Mouse (Mus musculus): Measurements from ENCODE around the gene Itpr1.
A peak's percentile ranks its signal among the peaks of the same experiment; 100 is the strongest.

The Itpr1 gene

GRCm38 (mm10) chr6:108468226-108468825 lies 255.4 kb downstream of the Itpr1 start:
- no peak for DNase-seq (ENCODE audit: low spot score)

- no peak for DNase-seq (ENCODE audit: low spot score)
These were observed 259.0 kb downstream of the Itpr1 start for GRCm38 (mm10) chr6:108471878-108472277.

GRCm38 (mm10) chr6:108472748-108473147 lies 259.9 kb downstream of the Itpr1 start:
- no peak for DNase-seq (ENCODE audit: low spot score)

DNA sequence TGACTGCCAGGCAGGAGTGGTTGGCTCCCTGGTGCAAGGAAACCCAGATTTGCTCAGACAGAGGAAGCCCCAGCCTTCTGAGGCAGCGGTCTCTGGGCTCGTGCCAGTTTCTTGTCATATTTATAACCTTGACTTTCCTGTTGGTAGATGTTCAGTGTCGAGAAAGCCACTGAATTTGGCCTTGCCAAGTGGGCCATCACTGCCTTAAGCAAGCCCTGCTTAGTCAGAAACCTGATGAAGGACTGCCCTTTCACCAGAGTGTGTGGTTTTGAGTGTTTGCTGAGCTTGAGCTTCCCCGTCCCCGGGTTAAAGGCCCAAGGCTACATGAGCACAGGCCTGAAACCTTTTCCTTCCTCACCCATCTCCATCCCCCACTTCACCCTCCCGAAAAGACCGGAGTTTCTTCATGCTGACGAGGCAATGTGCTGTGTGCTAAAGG lies 263.9 kb downstream of the Itpr1 start:
- peak; percentile 21 for DNase-seq (ENCODE audit: low spot score)

- no peak for DNase-seq (ENCODE audit: low spot score)
These were observed 264.7 kb downstream of the Itpr1 start for GRCm38 (mm10) chr6:108477602-108478001.

- no peak for DNase-seq (ENCODE audit: low spot score)
These were observed 268.3 kb downstream of the Itpr1 start for GRCm38 (mm10) chr6:108481190-108481589.

- DNase-seq (ENCODE audit: low spot score), result no peak
These were observed 269.6 kb downstream of the Itpr1 start for GRCm38 (mm10) chr6:108482464-108482863.

- no peak for DNase-seq (ENCODE audit: low spot score)
These were observed 273.5 kb downstream of the Itpr1 start for GRCm38 (mm10) chr6:108486212-108486992.

DNA sequence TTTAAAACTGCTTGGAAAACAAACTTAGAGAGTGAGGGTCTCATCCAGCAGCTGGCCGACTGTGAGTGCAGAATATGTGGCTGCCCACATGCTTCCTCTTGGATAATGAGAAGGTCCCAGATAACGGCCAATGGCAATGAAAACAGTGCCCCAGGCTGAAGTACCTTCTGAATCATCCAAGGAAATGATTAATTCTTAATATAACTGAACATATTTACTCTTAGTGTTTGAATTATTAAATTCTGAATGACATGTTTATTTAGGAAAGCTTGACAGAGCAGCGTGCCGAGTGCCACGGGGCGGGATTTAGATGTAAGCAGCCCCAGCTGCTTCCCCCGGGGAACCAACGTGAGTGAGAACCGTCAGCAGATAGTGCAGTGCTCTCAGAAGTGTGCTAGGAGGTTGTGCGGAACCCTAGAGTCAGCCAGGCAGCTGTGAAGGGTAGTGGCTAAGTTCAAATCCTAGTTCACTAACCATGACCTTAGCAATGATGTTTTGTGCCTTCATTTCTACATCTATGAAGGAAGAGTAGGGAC lies 274.5 kb downstream of the Itpr1 start:
- DNase-seq (ENCODE audit: low spot score), result no peak

DNA sequence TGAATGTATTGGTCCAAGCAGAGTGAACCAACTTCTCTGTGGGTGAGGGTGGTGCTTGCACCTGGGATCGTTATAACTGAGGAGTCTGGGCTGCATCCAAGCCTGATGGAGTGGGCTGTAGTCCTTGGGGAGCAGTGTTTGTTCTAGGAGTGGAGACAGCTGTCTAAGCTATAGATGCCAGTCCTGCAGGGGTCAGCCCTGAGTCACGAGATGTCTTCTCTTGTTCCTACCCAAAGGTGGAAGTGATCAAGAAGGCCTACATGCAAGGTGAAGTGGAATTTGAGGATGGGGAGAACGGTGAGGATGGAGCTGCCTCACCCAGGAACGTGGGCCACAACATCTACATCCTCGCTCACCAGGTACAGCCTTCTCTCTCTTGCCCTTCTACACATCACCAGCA lies 275.4 kb downstream of the Itpr1 start:
- DNase-seq (ENCODE audit: low spot score), result no peak

DNA sequence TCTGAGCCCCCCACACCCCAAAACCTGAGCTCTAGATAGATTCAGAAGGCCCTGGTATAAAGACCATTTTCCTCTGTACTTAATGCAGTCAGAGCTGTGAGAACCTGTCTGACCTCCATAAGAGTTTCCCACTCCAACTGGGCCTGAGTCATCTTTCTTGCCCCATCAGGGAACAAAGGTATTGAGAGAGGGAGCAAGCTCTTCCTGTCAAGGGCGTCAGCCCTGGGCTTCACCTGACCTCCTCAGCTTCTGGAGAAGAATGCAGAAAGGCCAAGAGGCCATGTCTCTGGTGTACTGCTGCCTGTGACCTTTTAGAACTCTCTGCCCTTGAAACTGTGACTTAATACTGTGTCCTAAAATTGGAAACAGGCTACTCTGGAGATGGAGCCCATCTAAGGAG lies 279.1 kb downstream of the Itpr1 start:
- no peak for DNase-seq (ENCODE audit: low spot score)

GRCm38 (mm10) chr6:108493753-108494152 lies 280.9 kb downstream of the Itpr1 start:
- no peak for DNase-seq (ENCODE audit: low spot score)

DNA sequence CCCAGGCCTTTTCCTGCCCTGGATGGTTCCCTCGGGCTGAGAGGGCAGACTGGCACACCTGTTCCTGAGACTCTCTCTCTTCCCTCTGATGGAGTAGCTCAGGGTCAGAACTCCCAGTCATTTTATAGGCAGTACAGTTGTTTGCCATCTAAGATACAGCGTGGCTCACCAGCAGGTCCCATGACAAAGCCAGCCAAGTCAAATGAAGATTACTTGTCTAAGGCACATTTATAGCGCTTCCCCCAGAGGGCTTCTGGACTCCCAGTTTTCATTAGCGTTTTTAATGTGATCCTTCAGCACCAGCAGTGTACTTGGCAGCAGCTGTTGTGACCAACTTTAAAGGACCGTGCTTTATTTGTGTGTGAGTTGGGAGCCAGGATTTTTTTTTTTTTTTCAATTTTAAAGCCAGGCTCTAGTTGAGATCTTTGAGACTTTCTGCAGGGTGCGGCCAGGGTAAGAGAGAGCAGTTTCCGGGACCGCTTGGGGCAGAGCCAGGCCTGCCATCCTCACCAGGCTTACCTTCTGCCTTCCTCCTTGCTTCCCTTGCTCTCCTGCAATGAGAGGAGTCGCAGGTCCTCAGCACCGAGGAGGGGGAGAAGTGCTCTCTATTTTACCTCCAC lies 281.4 kb downstream of the Itpr1 start:
- no peak for DNase-seq (ENCODE audit: low spot score)

DNA sequence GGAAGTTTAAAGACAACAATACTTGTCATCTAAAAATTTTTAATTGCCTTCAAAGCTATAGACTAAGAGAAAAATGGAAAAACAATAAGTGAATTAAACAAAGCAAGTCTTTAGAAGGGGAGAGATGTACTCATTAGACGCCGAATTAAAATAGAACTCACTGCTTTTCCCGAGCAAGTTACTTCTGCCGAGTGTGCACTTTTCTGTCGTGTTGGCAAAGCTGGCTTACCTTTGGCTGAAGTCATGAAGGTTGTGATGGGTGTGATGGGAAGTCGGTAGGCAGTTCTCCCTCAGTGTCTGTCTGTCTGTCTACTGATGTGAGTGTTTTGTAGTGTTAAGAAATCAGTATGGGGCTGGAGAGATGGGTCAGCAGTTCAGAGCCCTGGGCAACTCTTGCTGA lies 282.1 kb downstream of the Itpr1 start:
- no peak for DNase-seq (ENCODE audit: low spot score)

GRCm38 (mm10) chr6:108498070-108498469 lies 285.2 kb downstream of the Itpr1 start:
- DNase-seq (ENCODE audit: low spot score), result no peak

- DNase-seq (ENCODE audit: low spot score), result no peak
These were observed 290.8 kb downstream of the Itpr1 start for GRCm38 (mm10) chr6:108503651-108504050.

GRCm38 (mm10) chr6:108504717-108505116 lies 291.8 kb downstream of the Itpr1 start:
- DNase-seq (ENCODE audit: low spot score), result no peak

DNA sequence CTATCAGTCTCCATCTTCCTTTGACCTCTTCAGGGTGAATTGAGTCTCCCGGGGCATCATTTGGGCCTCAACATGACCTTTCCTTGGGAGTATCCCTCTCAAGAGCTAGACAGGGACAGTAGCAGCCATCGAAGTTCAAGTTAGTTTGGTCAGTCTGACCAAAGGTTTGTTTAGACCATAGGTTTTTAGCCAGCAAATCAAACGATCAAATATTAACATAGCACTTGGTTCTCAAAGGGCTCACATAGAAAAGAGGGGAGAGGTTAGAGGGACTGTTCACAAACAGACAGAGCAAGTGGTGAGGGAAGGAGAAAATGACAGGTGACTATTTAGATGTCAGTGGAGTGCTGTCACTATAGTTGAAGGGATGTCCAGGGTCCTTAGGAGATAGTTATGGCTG lies 293.3 kb downstream of the Itpr1 start:
- no peak for DNase-seq (ENCODE audit: low spot score)

DNA sequence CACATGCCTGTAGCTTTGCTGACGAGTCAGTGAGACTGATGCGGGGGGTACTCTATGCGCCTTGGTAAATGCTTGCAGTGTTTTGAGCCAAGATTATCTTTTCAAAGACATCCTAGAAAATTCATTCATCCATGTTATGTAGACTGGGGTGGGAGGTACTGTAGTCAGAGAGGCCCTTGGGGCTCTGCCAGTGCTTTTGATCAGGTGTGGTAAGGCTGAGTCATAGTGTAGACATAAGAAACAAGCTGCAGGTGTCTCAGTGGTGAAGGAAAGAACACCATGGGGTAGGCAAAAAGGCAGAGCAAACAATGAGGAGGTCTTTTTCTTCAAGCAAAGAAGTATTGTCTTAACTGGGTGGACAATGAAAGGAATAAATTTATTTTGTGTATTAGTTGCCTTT lies 294.4 kb downstream of the Itpr1 start:
- no peak for DNase-seq (ENCODE audit: low spot score)

DNA sequence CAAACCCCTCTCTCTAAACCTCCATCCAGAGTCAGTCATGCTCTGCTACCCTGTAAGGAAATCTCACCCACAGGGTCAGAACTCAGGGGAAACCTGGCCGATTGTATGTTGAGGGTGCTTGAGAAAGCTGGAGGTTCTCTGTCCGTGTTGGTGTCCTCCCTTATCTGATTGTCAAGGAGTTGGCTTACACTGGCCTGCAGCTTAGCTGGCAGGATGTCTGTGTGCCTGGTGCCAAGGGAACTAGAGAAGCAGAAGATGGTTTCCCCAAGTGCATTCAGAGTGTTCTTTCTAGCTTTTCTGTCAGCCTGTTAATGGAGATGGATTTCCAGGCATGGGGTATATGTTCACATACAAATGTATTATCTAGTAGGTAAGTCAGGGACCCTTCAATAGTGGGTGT lies 296.4 kb downstream of the Itpr1 start:
- DNase-seq (ENCODE audit: low spot score), result no peak

DNA sequence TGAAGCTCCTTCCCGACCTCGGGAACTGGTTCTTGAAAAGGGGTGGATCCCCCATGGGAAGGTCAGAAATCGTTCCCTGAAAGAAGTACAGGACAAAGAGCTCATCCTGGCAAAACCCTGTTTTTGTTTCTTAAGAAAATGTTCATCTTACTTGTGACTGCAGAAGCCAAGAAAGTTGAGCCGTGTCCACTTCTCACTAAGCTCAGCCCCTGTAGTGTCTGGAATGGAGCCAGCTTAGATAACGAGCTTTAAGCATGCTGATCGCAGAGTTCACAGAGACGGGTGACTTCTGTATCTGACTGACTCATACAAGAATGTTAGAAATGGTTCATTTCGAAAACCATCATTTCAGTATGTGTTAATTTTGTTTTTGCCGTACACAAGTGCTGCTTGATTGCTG lies 297.2 kb downstream of the Itpr1 start:
- DNase-seq (ENCODE audit: low spot score), result no peak

- no peak for DNase-seq (ENCODE audit: low spot score)
These were observed 299.2 kb downstream of the Itpr1 start for GRCm38 (mm10) chr6:108512097-108512496.

DNA sequence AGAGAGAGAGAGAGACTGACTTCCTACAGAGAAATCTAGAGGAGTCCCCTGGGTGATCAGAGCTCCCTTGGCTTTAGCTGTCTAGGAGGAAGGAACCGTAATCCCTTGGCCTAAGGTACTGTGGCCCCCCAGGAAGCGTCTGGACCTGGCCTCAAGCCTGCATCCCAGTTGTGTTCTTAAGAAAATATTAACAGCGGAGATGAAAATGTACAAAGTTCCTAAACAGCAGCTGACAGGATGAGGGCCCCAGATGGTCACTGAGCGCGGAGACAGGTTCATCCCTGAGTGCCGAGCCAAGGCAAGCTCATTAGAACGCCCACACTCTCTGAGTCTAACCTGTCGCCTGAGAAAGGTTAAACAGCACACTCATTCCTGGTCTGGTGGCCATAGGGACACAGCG lies 300.1 kb downstream of the Itpr1 start:
- DNase-seq (ENCODE audit: low spot score), result no peak
